Mouse (Mus musculus) Patski (cell line): ENCODE measurements around the gene Rhobtb3. TPM values are rescaled to one million over a fixed set of nuclear protein-coding genes. Genes with fewer than 3 reads are reported as not detected.

Source experiments
- ATAC-seq: fragments of 100-300 bp; one replicate; pipeline ENCODE4 v1.8.0; 2021
- CTCF ChIA-PET: fragments of 350-600 bp; sonication (Branson Sonifier 250); formaldehyde crosslinking; loops from one replicate; lab custom pipeline; 2022; ENCODE audit warnings: inconsistent platforms; lab: Charles Lee
- POLR2A ChIA-PET: fragments of 350-600 bp; sonication (Branson Sonifier 250); formaldehyde crosslinking; loops from one replicate; lab custom pipeline; 2022; ENCODE audit warnings: antibody characterized with exemption, inconsistent platforms; lab: Charles Lee
- DNase-seq: peaks from one replicate; pipeline ENCODE4 v3.0.0-alpha.2; 2011; ENCODE audit warnings: low read depth, low spot score
- H3K27me3 ChIP-seq: fragments of 371-371 bp; one replicate; pipeline ENCODE4 v1.5.1; 2021
- CTCF ChIP-seq: fragments of 100-300 bp; IDR thresholded peaks from one replicate; pipeline ENCODE4 v1.5.1; 2021
- in situ Hi-C: fragments of 300-500 bp; cut with MboI; formaldehyde crosslinking; loops from 3 replicates; pipeline ENCODE4 v1.11.1; 2018; ENCODE audit warnings: low pct_unique_long_range_greater_than_20kb, mixed read lengths
- polyA plus RNA-seq: library from polyadenylated mRNA; unstranded; gene quantifications from one replicate; pipeline ENCODE4 v1.2.3, GENCODE M21; 2021

Gene Rhobtb3
- polyA plus RNA-seq, 1 experiment from 2014 or later, result 36.4 TPM

- TF ChIP-seq CTCF, result no peak
- in situ Hi-C loops, result loop anchor here (25.0 kb wide), 1 partner anchor 997 kb away; no protein-coding TSS in a partner anchor
- ChIA-PET POLR2A (no interaction called here), CTCF (no interaction called here)
- no peaks in the 10 kb centered on the region for H3K27me3 ChIP-seq
- peak; percentile 47 for ATAC-seq
- DNase-seq, result no peak
These were observed 84.4 kb downstream of the Rhobtb3 start for GRCm38 (mm10) chr13:75859264-75859844.

- CTCF ChIA-PET, result interaction anchor here (0.6 kb wide), 1 partner anchor 115 kb away, joined by 3 read pairs; no protein-coding TSS in a partner anchor
- DNase-seq (no peak), ATAC-seq (no peak)
- POLR2A ChIA-PET, result interaction anchor here (0.6 kb wide), 1 partner anchor 609 kb away, joined by 3 read pairs; no protein-coding TSS in a partner anchor
- no peaks in the 10 kb centered on the region for H3K27me3 ChIP-seq
- TF ChIP-seq CTCF, result no peak
- in situ Hi-C loops, result loop anchor here (25.0 kb wide), 1 partner anchor 991 kb away; no protein-coding TSS in a partner anchor
These were observed 90.6 kb downstream of the Rhobtb3 start for GRCm38 (mm10) chr13:75853118-75853517.

DNA sequence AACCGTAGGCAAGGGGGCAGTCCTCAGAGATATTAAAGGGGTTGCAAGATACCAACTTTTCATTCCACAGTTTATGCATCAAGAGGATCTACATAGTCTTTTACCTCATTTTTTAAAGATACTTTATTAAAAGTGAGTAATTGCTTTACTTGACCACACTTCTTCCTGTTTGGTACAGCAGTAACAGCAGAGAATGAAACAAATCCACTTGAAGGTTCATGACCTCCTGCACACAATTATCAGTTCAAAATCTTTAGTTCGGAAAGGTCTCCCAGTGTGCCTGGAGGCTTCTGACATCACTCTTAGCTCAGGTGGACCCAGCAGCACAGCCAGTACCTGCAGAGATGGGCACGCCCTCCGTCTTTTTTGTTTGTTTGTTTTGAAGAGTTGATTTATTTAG is 91.7 kb downstream of the Rhobtb3 start:
- CTCF ChIA-PET, result no interaction called here

GRCm38 (mm10) chr13:75847027-75847426 is 96.7 kb downstream of the Rhobtb3 start:
- in situ Hi-C loops, result no loop called here
- no peaks in the 10 kb centered on the region for H3K27me3 ChIP-seq
- CTCF ChIA-PET, result interaction anchor here (1.0 kb wide), 1 partner anchor 21 kb away, joined by 3 read pairs; no protein-coding TSS in a partner anchor
- TF ChIP-seq CTCF, result no peak
- no peak for DNase-seq
- POLR2A ChIA-PET, result no interaction called here
- ATAC-seq, result no peak

More for the DNA sequence above, 91.7 kb downstream of the Rhobtb3 start:
- no peaks in the 10 kb centered on the region for H3K27me3 ChIP-seq
- no peak for DNase-seq
- ATAC-seq, result no peak
- POLR2A ChIA-PET, result no interaction called here
- no peak for TF ChIP-seq CTCF
- in situ Hi-C loops, result loop anchor here (25.0 kb wide), 1 partner anchor 990 kb away; no protein-coding TSS in a partner anchor

- no peaks in the 10 kb centered on the region for H3K27me3 ChIP-seq
- ChIA-PET CTCF (interaction anchor here (1.3 kb wide), 1 partner anchor 28 kb away, joined by 3 read pairs; no protein-coding TSS in a partner anchor), POLR2A (no interaction called here)
- in situ Hi-C loops, result no loop called here
- DNase-seq, result no peak
- no peak for ATAC-seq
- TF ChIP-seq CTCF, result no peak
These were observed 98.1 kb downstream of the Rhobtb3 start for GRCm38 (mm10) chr13:75845519-75846166.

DNA sequence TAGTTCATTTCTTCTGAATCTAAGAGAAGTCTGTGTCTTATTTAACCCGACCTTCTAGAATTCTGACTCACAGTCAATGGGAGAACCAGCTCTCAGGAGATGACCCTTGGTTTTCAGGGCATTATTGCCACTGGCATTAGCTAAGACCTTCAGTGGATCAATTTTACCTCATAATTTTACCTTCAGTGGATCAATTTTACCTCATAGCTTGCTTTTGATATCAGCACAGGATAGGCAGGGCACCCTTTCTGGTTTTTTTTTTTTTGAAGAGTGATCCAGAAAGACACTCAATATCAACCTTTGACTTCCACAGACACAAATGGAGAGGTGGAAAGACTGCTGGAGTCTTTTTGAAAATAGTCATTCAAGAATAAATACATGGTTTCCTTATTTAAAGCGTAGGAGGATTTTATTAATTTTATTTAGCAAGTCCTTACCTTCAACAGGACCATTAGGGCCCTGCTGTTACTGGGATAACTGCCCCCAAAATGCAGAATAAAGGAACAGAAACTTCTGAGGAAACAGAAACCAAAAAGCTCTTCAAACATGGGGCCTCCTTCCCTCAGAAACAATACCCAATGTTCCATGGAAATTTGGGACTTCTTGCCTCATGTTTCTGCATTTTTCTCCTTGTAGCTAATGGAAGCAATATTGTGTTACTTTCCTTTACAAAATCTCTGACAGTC is 98.7 kb downstream of the Rhobtb3 start:
- ChIA-PET POLR2A (no interaction called here), CTCF (interaction anchor here (1.3 kb wide), 1 partner anchor 29 kb away, joined by 3 read pairs; no protein-coding TSS in a partner anchor)
- in situ Hi-C loops, result no loop called here
- no peaks in the 10 kb centered on the region for H3K27me3 ChIP-seq
- DNase-seq (no peak), ATAC-seq (no peak)
- TF ChIP-seq CTCF, result no peak

DNA sequence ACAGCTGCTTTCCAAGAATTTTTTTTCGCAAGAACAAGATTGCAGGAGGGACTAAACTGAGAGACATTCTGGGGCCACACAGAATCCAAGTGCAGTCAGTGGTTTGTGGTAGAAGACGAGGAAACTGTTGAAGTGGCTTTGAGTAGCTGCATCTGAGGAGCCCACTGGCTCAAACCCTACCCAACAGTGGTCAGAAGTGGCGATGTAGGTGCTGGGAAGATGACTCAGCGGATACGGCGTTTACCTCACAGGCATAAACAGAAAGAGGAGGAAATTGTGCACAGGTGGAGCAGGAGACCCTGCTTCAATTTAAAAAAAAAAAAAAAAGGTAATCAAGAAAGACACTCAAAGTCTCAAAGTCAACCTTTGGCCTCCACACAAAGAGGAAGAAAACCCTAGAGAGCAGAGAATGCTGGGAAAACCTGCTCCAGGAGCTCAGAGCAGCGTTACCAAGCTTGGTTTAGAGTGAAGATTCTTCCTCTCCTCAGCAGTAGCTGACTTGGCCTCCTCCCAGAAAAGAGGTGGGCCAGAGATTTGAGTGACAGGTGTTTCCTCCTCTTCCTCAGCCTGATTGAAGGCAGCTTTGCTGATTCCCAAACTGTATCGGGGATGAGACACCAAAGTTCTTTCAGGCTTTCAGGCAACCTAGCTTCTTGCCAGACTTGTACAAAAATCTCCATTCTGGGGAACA is 99.6 kb downstream of the Rhobtb3 start:
- in situ Hi-C loops, result no loop called here
- CTCF ChIA-PET, result interaction anchor here (1.3 kb wide), 1 partner anchor 29 kb away, joined by 3 read pairs; no protein-coding TSS in a partner anchor
- no peak for ATAC-seq
- H3K27me3 ChIP-seq, result no peaks in the 10 kb centered on the region
- POLR2A ChIA-PET, result no interaction called here
- no peak for TF ChIP-seq CTCF
- DNase-seq, result no peak

DNA sequence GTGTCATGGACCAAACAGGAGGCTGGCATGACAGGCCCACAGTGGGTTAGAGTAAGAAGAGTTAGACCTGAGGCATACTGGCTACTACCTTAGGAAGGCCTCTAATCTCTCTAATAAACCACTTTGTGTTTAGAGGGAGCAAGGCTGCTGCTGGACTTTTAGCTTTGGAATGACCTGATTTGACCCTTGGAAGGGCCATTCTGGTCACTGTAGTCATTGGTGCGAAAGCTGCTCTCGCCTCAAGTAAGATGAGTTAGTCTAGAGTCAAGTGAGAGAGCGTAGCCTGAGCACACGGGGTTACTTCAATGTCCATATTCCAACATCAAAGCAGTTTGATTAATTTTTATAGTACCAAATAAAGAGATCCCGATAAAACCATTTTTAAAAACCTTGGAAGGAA is 100.4 kb downstream of the Rhobtb3 start:
- ChIA-PET POLR2A (no interaction called here), CTCF (no interaction called here)
- no peak for TF ChIP-seq CTCF
- in situ Hi-C loops, result no loop called here
- H3K27me3 ChIP-seq, result no peaks in the 10 kb centered on the region
- DNase-seq (no peak), ATAC-seq (no peak)

GRCm38 (mm10) chr13:75841950-75842349 is 101.8 kb downstream of the Rhobtb3 start:
- no peaks in the 10 kb centered on the region for H3K27me3 ChIP-seq
- no peak for DNase-seq
- in situ Hi-C loops, result no loop called here
- no peak for TF ChIP-seq CTCF
- CTCF ChIA-PET, result interaction anchor here (1.3 to 1.5 kb wide), 2 partner anchors 57 to 615 kb away, joined by 4 to 5 read pairs; no protein-coding TSS in a partner anchor
- no peak for ATAC-seq
- POLR2A ChIA-PET, result interaction anchor here (0.8 to 1.2 kb wide), 2 partner anchors 23 to 25 kb away, joined by 4 read pairs; no protein-coding TSS in a partner anchor
